Mouse (Mus musculus) CH12.LX (cell line): ENCODE measurements around the gene Gm17949.

ENCODE experiments used
- CTCF ChIP-seq, 2 experiments: IDR thresholded peaks in 1 of 2; conservative IDR thresholded peaks in 1 of 2; 2 replicates each; pipeline ENCODE4 v1.5.1; 2011 to 2012; ENCODE audit warnings: low read depth in 2 of 2, low read length in 2 of 2, improper control_type of control experiment in 1 of 2, inconsistent platforms in 1 of 2, mild to moderate bottlenecking in 1 of 2, moderate library complexity in 1 of 2
- E2F4 ChIP-seq: IDR thresholded peaks from 2 replicates; pipeline ENCODE4 v1.6.1; 2011; ENCODE audit warnings: low read depth, low read length, improper control_type of control experiment; ENCODE audit not compliant: insufficient replicate concordance
- ELF1 ChIP-seq: IDR thresholded peaks from 2 replicates; pipeline ENCODE4 v1.6.1; 2014; ENCODE audit warnings: low read depth, mild to moderate bottlenecking, inconsistent platforms, low read length, improper control_type of control experiment
- PAX5 ChIP-seq: IDR thresholded peaks from 2 replicates; pipeline ENCODE4 v1.6.1; 2012; ENCODE audit warnings: low read length, inconsistent platforms, mixed read lengths
- POLR2A ChIP-seq: IDR thresholded peaks from 2 replicates; pipeline ENCODE4 v1.6.1; 2011; ENCODE audit warnings: low read depth, mild to moderate bottlenecking, improper control_type of control experiment, low read length
- TCF12 ChIP-seq: IDR thresholded peaks from 2 replicates; pipeline ENCODE4 v1.6.1; 2014; ENCODE audit warnings: low read depth, mild to moderate bottlenecking, inconsistent platforms, low read length, improper control_type of control experiment
- ZC3H11A ChIP-seq: IDR thresholded peaks from 2 replicates; pipeline ENCODE4 v1.6.1; 2012; ENCODE audit warnings: low read depth, mild to moderate bottlenecking, inconsistent platforms, low read length, improper control_type of control experiment
- ZNF384 ChIP-seq: IDR thresholded peaks from 2 replicates; pipeline ENCODE4 v1.6.1; 2012; ENCODE audit warnings: low read depth, low read length, improper control_type of control experiment, inconsistent platforms

DNA sequence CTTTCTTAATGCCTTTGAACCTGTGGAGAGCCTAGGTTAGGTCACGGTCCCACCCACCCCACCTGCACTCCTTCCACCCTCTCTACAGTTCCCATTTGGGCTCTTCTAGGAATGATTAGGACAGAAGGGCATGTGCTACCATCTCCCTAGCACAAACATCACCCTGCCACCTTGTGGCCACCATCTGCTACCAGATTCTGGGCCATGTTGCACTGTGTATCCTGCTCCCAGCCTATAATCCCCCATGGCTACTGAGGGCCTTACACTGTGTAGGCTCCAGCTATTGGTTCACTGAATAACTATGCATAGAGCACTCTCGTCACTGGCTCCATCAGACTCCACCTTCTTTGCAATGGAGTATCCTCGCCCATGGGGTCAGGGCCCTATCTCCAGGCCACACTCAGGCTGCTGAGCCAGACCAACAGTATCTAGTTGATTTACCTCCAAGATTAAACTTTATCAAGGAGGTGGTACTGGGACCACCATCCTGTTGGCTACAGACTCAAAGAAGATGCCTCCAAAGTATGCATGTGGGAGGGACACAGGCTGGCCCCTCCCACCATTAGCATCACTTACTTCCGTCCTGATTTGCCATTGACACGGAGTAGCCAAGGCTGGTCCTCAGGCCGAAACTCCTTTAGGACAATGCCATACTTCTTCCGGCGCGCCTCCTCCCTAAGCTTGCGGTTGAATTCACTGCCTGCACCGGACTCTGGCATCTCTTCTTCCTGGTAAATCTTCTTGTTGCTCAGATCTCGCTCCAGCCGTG, 3.9 kb upstream of the Gm17949 start:
- peak in 1 of 2 experiments; percentile 48; a peak in 2 of 4 replicates for TF ChIP-seq CTCF (conservative IDR thresholded peaks at IDR 0.05 in 1 of 2, IDR thresholded peaks at IDR 0.05 in 1 of 2; ENCODE audit: low read depth in 2 of 2, low read length in 2 of 2)
- TF ChIP-seq TCF12 = no peak
- TF ChIP-seq POLR2A = no peak
- no peak for TF ChIP-seq ZC3H11A
- TF ChIP-seq E2F4 = no peak
- TF ChIP-seq PAX5 = no peak
- TF ChIP-seq ZNF384 = no peak
- TF ChIP-seq ELF1 = no peak
